Mouse (Mus musculus): ENCODE results near the gene Tlk2.
"Not testable (repeated sequence)": the region's sequence is repeated elsewhere in the genome, so short reads cannot be mapped to it uniquely, and the experiment has no call there.

Tlk2 gene

GRCm38 (mm10) chr11:105178516-105178915, at the start of gene Tlk2:
Tlk2 (plus strand) TSS chr11:105178807.
- DNase-seq: no peak

- no peak for DNase-seq
Measured at GRCm38 (mm10) chr11:105135692-105136091, 42.9 kb upstream of the Tlk2 start.

GRCm38 (mm10) chr11:105137255-105137654, 41.4 kb upstream of the Tlk2 start:
- DNase-seq: not testable (repeated sequence)

- not testable (repeated sequence) for DNase-seq
Measured at GRCm38 (mm10) chr11:105140512-105140911, 38.1 kb upstream of the Tlk2 start.

GRCm38 (mm10) chr11:105141115-105141514, 37.5 kb upstream of the Tlk2 start:
- no peak for DNase-seq

- no peak for DNase-seq
Measured at GRCm38 (mm10) chr11:105143564-105143963, 35.0 kb upstream of the Tlk2 start.

GRCm38 (mm10) chr11:105144084-105144483, 34.5 kb upstream of the Tlk2 start:
- DNase-seq: no peak

- no peak for DNase-seq
Measured at GRCm38 (mm10) chr11:105144508-105145210, 33.9 kb upstream of the Tlk2 start.

GRCm38 (mm10) chr11:105145211-105145610, 33.4 kb upstream of the Tlk2 start:
- DNase-seq: no peak

GRCm38 (mm10) chr11:105146593-105146992, 32.0 kb upstream of the Tlk2 start, which contains the start of gene Gm10842:
Gm10842 (plus strand) TSS chr11:105146893.
- no peak for DNase-seq

- peak; percentile 6 for DNase-seq
Measured at GRCm38 (mm10) chr11:105149353-105149752, 29.3 kb upstream of the Tlk2 start.

GRCm38 (mm10) chr11:105149766-105150165, 28.8 kb upstream of the Tlk2 start:
- DNase-seq: no peak

- no peak for DNase-seq
Measured at GRCm38 (mm10) chr11:105150691-105151090, 27.9 kb upstream of the Tlk2 start.

- no peak for DNase-seq
Measured at GRCm38 (mm10) chr11:105151226-105152016, 27.2 kb upstream of the Tlk2 start.

GRCm38 (mm10) chr11:105152017-105152300, 26.6 kb upstream of the Tlk2 start:
- no peak for DNase-seq

GRCm38 (mm10) chr11:105152357-105152899, 26.2 kb upstream of the Tlk2 start:
- no peak for DNase-seq

GRCm38 (mm10) chr11:105153068-105153833, 25.4 kb upstream of the Tlk2 start:
- DNase-seq: peak; percentile 42

- no peak for DNase-seq
Measured at GRCm38 (mm10) chr11:105155915-105156314, 22.7 kb upstream of the Tlk2 start.

GRCm38 (mm10) chr11:105156748-105157267, 21.8 kb upstream of the Tlk2 start:
- no peak for DNase-seq

- no peak for DNase-seq
Measured at GRCm38 (mm10) chr11:105158047-105158446, 20.6 kb upstream of the Tlk2 start.

- DNase-seq: peak; percentile 18
Measured at GRCm38 (mm10) chr11:105159673-105160360, 18.8 kb upstream of the Tlk2 start.

- DNase-seq: no peak
Measured at GRCm38 (mm10) chr11:105161411-105161810, 17.2 kb upstream of the Tlk2 start.
